Mouse (Mus musculus): ENCODE data around the gene Soga1.

The Soga1 gene

DNA sequence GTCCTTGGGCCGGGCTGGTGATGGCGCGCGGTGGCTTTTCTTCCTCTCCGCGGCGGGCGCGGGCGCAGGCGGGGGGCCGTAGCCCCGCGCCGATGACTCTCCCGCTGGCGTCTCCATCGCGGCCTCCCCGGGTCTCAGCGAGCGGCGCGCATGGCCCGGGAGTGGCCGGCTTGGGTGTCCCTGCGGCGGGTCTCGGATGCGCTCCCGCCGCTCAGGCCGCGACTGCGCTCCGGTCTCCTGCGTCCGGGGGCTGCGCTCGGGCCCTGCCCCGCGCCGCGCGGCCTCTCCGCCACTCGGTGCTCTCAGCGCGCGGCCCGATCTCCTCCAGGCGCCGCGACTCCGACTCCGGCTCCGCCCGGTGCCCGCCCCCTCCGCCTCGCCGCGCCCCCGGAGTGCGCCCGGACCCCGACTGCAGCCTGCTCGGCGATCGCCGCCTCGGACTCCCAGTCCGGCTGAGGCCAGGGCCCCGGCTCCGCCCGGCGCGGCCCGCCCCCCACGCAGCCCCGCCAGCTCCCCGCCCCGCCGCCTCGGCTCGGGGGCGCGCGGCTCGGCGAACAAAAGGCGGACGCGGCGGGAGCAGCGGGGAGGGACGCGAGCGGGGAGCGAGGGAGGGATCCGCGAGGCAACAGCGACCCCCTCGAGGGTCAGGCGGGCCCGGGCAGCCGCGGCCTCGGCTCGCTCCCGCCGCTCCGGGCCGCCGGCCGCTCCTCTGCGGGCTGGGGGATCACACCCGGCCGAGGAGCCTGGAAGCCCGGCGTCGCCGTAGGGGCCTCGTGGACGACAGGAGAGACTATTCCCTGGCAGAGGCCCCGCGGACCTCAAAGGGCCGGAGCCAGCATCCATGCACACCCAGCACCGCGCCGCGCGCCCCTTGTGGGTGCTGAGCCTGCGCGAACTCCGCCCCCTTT is at the start of gene Soga1:
Gene Soga1 (minus strand): TSS at position 462 of the 908 bp plus-strand sequence.
- no peak for DNase-seq (ENCODE audit: low read depth)

DNA sequence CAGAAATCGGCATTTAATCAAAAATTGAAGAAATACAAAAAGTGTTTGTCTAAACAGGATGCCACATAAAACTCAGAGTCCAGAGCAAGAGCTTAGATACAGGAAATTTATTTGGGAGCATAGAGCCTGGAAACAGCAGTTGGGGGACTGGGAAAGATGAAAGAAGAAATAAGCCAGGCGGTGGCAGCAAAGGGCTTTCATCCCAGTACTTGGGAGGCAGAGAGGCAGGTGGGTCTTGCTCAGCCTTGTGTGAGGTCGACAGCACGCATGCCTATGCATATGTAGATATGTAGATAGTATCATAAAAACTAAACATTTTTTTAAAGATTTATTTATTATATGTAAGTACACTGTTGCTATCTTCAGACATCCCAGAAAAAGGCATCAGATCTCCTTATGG is 49.0 kb upstream of the Soga1 start:
- no peak for DNase-seq (ENCODE audit: low read depth)

DNA sequence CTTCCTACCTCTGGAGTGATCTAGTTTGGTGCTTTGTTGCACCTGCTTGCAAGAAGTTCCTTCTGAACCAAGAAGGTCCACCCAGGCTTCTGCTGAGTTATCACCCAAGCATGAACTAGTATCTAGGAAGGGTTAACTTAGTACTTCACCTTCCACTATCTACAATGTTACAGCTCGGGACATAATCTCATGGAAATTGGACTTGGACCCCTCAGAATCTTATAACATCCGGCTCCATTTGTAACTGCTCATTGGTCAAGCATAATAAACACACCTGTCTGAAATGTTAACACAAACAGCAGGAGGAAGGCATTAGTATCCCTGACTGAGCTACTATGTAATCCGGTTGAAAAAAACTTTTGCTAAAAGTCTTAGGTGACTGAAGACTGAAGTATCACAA is 48.3 kb upstream of the Soga1 start:
- no peak for DNase-seq (ENCODE audit: low read depth)

DNA sequence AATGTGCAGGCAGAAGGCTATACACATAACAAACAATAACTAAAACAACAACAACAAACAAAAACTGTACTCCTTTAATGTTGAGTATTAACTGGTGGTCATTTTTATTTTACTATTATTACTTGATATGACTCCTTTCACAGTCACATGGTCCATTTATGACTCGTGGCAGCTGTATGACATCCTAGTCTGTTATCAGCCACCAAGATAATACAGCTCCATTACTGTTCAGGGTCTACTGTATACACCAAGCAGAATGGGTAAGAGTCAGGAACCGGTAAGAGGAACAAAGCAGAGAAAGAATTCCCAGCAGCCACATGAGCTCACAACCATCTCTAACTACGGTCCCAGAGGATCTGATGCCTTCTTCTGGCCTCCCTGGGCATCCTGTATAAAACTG is 46.2 kb upstream of the Soga1 start:
- DNase-seq (ENCODE audit: low read depth) = no peak

DNA sequence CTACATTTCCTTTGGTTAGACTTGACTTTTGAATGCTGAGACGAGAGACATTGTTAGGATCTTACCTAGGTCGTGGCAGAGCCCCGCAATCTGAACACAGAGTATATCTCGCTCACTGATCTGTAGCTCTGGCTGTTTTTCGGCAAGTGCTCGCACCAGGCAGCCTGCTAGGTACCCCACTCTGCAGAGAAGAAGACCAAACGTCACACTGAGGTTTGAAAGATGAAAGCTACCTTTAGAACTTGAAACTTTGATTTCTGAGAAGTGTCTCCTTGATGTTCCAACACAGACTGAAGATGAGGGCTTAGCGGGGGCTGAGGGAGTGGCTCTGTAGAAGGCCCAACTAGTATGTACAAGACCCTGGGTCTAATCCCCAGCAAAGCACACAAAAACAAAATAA is 42.7 kb upstream of the Soga1 start:
- DNase-seq (ENCODE audit: low read depth) = no peak

DNA sequence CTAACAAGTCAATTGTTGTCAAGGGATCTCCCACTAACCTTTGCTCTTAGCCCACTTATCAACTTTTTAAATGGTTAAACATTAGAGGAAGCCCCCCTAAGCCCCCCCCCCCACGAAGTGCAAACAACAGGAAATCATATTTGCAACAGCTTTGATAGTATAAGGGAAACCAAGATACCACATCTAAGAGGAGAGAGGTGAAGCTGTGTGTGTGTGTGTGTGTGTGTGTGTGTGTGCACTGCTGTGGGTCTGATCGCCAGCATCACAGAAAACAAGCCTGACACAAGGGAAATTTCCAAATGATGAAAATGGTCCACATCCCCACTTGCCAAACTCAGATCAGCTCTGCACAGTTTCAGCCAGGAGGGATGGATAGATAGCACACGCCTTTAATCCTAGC is 40.0 kb upstream of the Soga1 start:
- no peak for DNase-seq (ENCODE audit: low read depth)

DNA sequence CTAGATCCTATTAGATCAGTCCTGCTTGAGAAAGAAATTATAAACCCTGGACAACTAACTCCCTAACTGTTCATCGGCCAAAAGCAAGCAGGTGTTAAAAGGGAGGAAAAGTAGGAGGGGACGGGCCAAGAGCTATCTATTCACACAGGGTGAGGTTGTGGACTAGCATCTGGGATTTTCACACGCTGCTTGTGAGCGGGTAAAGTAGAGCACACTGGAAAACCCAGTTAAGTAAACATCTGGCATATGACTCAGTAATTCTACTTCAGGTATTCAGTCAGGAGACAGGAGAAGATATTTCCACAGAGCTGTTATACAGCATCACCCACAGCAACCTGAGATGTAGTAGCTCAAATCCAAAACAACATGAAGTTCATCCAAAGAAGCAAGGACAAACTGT is 39.5 kb upstream of the Soga1 start:
- DNase-seq (ENCODE audit: low read depth) = no peak

DNA sequence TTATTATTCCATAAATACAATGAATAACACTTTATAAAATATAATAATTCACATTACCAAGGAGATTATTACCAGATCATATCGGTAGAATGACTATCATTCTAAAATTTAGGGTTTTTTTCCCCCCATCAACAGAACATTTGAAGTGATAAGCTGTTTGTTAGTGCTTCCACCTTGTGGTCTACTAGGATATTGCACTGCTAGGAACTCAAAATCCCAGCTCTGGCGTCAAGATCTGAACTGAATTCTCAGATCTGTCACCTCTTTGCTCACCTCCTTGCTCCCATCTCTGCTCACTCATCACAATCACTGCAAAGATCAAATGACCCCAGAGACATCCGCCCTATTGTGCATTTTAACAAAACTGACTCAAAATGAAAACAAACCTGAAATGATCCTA is 37.9 kb upstream of the Soga1 start:
- DNase-seq (ENCODE audit: low read depth) = no peak

DNA sequence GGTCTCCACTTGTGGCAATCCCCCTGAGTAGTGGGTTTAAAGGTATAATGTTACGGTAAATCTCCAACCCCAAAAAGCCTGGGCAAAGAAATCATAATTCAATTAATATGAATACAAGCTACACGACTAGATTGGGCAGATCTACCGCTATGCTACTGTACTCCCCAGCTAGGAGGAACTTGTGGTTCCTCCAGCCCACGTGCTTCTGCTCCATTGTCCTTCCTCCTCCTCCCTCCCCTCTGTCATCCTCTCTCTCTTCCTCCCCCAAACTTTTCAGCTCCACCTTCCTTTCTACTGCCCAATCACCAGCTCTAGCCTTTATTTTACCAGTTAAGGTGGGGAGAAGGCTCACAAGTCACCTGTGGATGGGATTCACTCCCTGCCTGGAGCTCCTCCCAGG is 29.2 kb upstream of the Soga1 start:
- no peak for DNase-seq (ENCODE audit: low read depth)

DNA sequence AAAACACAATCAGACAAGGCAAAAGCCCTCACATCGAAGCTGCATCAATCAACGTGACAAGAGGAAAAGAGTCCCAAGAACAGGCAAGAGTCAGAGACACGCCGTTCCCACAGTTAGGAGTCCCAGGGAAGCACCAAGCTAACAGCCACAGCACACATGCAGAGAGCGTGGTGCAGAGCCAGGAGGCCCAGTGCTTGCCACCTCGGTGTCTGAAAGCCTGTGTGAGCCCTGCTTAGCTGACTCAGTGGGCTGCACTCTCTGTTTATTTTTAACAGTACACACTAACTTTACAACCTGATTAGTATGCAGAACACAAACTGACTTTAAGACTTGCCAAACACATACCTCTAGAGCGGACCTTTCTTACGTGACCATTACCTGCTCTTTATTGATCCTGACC is 25.4 kb upstream of the Soga1 start:
- DNase-seq (ENCODE audit: low read depth) = no peak

DNA sequence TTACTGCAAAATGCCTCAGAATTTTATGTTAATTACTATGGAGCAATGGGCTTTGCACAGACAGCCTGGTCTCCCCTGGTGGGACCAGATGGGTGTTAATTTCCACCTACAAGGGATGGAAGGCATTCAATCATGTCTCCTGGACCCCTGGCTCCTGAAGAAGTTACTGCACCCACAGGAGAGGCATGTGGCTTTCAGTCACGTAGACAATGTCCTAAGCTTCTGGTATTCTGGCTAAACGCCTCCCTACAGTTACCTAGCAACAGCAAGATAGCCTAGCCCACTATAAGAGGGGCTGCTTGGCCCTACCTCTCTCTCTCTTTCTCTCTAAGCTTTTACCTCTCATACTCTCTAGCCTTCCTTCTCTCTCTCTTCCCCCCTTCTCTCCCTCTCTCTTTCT is 23.2 kb upstream of the Soga1 start:
- no peak for DNase-seq (ENCODE audit: low read depth)

DNA sequence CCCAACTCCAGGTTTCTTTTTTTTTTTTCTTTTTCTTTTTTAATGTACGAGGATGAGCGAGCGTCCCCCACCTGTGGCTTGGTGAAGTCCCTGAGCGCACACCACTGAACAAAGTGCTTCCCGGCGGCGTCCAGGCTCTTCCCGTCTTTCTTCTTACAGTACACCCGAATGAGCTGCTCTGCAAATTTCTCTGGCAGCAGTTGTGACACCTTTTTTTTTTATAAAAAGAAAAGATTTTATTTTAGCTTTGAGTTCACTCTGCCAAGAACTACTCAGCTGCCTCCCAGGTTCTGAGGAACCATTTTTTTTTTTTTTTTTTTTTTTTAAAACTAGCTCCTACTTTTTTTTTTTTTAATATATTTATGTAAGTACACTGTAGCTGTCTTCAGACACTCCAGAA is 22.6 kb upstream of the Soga1 start:
- DNase-seq (ENCODE audit: low read depth) = no peak

DNA sequence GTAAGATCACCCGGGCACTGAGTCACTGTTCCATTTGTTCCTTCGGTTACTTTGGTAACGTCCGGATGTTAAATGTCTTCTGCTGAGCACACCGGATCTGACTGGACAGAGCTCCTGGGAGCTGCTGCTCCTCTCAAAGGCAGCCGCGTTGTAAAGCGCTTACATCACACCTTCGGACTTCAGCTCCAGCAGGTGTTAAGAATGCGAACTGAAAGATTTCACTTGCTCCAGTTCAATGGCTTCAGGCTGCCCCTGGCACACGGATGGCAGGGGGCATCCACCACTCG is 21.2 kb upstream of the Soga1 start:
- no peak for DNase-seq (ENCODE audit: low read depth)

DNA sequence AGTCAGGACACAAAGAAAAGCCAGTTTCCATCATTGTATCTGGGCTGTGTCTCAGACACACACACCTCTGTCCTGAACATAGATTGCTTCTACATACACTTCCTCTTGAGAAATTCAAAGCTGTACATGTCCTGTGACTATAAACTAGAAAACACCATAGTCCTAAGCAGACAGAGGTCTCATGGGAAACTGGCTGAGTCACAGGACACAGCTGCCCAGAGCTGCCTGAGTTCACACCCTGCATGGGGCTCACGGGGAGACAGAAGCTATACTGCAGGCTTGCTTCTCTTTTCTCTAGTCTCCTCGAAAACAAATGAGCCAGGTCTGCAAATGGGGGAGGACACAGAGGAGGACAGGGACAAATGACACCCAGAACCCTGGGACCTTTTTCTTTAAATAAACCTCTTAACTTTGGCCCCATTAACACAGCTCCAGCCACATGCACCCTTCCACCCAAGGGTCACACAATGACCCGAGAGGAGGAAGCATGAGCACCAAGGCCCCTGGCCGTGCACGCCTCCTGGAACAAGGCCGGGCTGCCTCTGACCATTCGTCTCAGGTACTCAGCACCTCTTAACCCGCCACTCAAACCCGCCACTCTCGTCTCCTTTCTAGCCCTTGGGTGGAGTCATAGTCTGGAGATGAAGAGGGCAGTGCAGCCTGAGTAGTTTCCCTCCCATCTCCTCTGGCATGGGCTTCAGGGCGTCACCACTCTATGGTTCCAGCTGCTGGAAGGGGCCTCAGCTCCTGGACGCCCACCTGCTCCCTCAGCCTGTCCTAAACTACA is 20.7 kb upstream of the Soga1 start:
- DNase-seq (ENCODE audit: low read depth) = no peak

DNA sequence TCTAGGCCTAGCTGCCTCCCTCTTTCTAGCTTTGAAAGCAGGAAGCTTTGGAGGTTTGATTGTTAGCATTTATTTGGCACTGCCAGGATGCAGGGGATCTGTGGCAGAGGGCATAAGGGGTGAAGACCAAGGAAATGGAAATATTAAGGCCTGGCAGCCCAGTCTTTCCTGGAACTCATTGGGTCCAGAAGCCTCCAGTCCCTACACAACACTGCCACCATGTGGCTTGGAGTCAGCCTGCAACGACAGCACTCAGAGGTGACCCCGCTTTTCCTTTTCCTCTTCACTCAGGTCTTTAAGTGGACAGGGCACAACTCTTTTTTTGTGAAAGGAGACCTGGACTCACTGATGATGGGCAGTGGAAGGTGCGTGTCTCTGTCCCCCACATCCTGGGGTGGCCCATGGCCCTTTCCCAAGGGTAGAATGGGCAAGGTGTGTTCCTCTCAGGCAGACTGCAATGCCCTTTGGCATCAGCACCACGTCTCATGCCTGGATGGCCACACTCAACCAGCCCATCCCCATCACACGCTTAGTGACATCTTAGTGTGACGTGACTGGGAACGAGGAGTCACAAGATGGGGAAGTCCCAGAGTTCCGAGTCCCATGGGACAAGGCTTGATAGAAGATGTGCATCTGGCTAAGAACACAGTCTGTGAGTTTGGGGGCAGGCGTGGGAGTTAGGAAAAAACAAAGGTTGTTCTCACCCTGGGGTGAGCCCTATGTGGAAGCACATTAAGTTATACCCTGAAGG is 16.1 kb upstream of the Soga1 start:
- no peak for DNase-seq (ENCODE audit: low read depth)

DNA sequence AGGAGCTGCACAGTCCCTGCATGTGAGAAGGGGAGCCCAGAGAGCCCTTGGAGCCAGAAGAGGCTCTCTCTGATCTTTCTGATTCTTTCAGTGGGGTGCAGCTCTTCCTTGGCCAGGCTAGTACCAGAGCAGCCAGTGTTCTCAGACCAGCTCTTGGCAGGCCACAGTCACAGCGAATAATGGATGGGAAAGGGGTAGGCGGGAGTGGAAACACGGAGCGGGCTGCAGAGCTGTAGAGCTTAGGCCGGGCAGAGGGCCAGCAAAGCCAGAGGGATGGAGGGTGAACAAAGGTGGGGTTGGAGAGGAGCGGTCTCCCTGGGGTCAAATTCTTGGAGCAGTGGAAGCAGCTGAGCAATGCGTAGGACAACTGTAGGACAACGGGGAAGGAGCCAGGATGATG is 13.0 kb upstream of the Soga1 start:
- no peak for DNase-seq (ENCODE audit: low read depth)

DNA sequence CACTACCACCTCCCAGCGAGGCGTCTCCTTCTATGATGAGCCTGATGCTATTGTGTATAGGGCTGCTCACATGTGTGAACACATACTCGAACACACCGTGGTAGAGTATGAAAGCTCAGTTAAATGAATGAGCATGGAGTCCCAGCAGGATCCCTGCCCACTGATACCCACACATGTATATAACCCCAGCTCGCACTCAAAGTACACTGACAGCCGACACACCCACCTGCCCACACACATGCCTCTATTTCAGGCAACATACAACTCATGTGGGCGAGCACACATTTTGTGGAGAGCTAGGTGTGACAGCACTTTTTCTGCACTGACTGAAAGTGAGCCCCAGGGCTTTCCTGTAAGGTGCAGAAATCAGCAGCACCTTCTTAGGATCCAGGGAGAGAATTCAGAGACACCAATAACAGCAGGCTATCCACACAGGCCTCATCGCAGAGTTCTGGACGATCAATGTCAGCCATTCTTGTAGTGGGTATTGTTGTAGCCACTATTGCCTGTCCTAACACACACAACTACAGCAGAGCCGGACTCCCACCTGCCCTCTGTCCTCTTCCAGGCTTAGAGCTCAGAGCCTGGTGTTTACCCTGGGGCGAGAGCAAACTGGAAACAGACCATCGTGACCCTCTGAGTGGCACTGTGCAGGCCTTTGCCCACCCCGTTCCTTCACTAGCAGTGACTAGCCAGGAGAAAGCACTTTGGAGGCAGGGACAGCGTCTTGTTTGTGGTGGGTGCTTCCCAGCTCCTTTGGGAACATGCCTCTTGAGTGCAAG is 8.7 kb upstream of the Soga1 start:
- DNase-seq (ENCODE audit: low read depth) = no peak

DNA sequence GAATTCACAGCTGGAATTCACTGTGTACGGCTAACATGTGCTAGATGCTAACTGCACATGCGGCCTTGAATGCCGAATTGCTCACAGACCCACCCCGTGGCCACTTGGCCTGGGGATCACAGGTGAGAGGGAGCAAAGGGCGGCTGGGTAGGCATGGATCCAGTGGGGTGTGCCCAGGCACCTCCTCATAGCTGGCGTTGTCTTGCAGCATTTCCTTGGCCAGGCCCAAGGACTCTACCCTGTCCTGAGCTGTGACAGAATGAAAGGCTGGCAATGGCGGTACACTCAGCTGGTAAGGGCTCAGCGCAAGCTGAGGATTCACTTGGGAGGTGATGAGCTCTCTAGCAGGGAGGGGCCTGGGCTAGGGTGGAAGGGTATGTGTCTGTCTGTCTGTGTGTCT is 7.7 kb upstream of the Soga1 start, which contains the start of gene Tldc2:
Gene Tldc2 (plus strand): TSS at position 260 of the 400 bp plus-strand sequence.
- DNase-seq (ENCODE audit: low read depth) = no peak

DNA sequence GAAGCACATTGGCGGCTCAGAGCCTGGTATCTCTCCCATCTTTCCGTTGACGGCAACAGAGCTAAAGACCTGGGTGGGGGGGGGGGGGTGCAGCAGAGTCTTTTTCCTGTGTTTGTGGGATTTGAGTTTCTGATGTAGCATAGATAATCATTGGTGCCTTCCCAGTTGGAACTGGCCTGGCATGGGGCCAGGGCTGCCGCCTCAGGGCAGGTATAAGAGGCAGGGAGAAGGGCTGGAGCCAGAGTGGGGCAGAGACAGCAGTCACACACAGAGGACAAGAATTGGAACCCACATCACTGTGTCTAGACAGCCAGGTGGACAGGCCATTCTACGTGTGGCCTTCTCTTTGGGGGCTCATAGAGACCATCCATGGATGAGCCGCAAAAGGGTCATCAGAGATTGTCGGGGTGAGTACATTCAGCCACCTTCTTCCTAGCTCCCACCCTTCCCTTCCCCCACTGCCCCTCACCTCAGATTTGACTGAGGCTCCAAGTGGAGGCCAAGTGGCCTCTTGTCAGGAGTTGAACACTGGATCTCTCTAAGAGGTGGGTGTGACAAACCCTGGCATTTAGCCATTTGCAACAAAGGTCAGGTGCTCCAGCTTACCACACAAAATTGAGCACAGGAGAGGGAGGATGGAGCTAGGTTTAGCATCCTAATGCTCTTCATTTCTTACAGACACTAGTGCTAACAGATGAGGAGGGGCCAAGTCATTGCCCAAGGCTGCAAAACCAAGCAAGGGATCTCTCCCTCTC is 6.0 kb upstream of the Soga1 start:
- no peak for DNase-seq (ENCODE audit: low read depth)

DNA sequence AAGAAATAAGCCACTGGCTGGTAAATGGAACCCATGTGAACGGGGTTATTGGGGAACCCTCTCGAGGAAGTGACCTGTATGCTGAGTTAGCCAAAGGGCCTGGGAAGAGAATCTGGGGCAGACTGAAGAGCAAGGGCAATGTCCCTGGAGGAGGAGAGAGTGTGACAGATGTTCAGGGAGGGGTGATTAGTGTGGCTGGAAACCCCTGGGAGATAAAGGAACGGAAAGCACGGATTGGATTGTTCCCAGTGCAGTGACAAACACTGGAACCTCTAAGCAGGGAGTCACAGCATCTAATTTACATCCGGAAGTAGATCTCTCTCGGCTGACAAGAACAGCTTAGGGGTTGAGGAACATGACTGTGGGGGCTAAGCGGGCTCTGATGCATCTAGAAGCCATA is 2.9 kb upstream of the Soga1 start:
- DNase-seq (ENCODE audit: low read depth) = no peak

DNA sequence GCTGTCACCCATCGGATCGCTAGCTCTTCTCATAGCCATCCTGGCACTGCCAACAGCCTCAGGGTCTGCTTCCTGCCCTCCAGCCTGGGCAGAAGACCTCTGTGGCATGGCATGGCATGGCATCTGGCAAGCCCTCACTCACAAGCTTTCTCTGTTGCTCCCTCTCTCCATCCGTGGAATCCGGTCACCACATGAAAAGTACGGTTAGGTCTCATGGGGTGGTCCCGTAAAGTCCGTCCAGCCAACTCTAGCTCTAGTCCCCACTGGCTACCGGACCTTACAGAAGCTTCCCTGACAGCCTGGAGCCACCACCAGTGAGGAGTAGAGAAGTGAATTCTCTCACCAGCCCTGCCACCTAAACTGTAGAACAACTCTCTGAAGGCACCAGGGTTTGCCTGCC is 2.3 kb upstream of the Soga1 start:
- DNase-seq (ENCODE audit: low read depth) = no peak
